Mouse (Mus musculus) macrophage (primary cell): ENCODE data around the gene Adamts20. TPM values are rescaled to one million over a fixed set of nuclear protein-coding genes. Genes with fewer than 3 reads are reported as not detected.
"Not testable (repeated sequence)": the region's sequence is repeated elsewhere in the genome, so short reads cannot be mapped to it uniquely, and the experiment has no call there.

Experiments
- H3K27ac ChIP-seq: fragments of 350-480 bp; formaldehyde crosslinking; 2 replicates; pipeline ENCODE4 v1.9.0; 2021
- H3K36me3 ChIP-seq: fragments of 350-480 bp; formaldehyde crosslinking; 2 replicates; pipeline ENCODE4 v1.9.0; 2021; ENCODE audit errors: inconsistent target
- H3K4me3 ChIP-seq: fragments of 350-480 bp; formaldehyde crosslinking; 2 replicates; pipeline ENCODE4 v1.9.0; 2021; ENCODE audit errors: inconsistent target
- H3K79me2 ChIP-seq: fragments of 350-480 bp; formaldehyde crosslinking; 2 replicates; pipeline ENCODE4 v1.9.0; 2021; ENCODE audit errors: inconsistent target
- WGBS: methylation state at CpG from one replicate; pipeline ENCODE4 v1.1.7; 2026; ENCODE audit warnings: inconsistent platforms; ENCODE audit not compliant: missing documents; 5-methylcytosine and 5-hydroxymethylcytosine counted together
- polyA plus RNA-seq: library from polyadenylated mRNA; stranded (reverse); fragments of 250-400 nt; gene quantifications from 3 replicates; pipeline ENCODE4 v1.2.4, GENCODE M21; 2018; ENCODE audit warnings: inconsistent platforms

Adamts20 gene
- polyA plus RNA-seq, 1 experiment from 2014 or later: not detected

- H3K79me2 ChIP-seq: no peaks in the 10 kb centered on the region
- H3K36me3 ChIP-seq: no peaks in the 10 kb centered on the region
- 73% methylated on average over 6 of the region's 6 CpGs for WGBS
- no peak overlapping the region for H3K4me3 ChIP-seq
- no peak overlapping the region for H3K27ac ChIP-seq
Observed at GRCm38 (mm10) chr15:94420526-94420925, 44.7 kb downstream of the Adamts20 start.

DNA sequence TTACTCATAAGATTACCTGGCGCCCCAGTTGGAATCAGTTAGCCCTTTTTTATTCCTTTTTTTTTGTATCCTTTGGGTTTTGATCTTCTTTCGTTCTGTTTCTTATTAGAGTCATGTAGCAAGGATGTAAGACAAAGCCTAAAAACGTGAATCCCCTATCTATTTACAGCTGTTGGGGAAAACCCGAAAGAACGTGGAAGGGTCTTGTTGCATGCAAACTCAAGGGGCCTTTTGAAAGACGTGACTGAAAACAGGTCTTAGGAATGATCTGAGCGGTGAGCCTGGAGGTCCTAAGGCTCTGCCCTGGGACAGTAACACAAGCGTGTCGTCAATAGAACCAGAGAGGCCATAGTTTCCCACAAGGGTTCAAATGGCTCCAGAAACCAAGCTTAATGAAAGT is 46.1 kb downstream of the Adamts20 start:
- Histone ChIP-seq H3K36me3 (no peaks in the 10 kb centered on the region), H3K4me3 (no peak overlapping the region), H3K79me2 (no peaks in the 10 kb centered on the region), H3K27ac (no peak overlapping the region)
- WGBS: 93% methylated on average over 9 of the region's 9 CpGs

DNA sequence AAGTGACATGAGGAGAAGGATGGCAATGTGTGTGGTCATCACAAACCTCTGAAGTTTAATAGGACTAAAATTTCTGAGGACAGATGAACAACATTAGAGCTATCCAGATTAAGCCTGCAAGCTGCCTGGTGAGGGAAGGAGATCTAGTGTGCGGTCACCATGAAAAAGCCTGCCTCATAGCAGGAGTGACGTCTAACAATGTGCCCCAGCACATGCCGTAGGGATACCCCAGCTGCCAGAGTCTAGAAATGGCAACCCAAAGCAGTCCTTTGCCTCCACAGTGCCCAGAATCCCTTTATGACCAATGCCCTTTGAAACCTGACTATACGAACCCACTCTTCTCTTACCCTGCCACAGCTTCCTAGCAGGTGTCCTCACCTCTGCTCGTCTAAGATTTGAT is 46.8 kb downstream of the Adamts20 start:
- Histone ChIP-seq H3K4me3 (no peak overlapping the region), H3K27ac (no peak overlapping the region), H3K79me2 (no peaks in the 10 kb centered on the region), H3K36me3 (no peaks in the 10 kb centered on the region)
- WGBS: 91% methylated on average over 5 of the region's 5 CpGs

DNA sequence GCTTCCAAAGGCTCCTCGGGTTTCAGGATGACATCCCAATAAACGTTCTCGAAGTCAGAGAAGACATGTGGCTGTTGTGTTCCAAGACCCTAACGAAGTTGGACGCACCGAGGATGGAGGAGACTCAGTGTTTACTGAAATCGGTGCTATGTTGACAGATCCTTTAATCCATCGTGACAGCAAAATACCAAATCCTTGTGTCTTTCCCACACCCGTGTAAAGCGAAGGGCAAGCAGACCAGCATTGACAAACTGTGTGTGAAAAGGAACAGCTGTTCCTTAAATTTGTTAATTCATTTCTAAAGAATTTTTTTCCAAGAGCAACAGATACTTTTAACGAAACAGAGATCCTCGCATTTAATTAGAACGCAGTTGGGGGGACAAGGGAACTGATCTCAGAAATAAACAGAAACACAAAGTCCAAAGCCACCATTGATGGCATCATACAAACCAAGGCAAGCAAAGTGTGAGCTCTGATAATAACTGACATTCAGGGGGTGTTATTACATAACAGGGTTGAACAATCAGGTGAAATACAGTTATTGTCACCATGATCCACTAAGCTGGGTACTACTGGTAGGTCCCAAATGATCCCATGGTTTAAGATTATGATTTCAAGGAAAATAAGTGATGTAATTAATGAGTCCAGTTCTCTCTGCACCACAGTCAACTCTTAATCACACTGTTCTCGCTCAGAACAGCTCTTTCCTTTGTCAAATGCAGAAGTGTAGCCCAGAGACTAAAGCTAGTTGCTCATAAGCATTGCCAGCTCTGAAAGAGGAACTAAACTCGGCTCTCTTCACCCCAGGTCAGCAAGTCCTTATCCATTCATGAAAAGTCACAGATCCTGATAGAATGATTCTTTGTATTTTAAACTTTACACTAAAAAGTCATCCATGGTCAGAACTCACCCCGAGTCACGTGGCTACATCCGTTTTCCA is 47.7 kb downstream of the Adamts20 start:
- 81% methylated on average over 18 of the region's 18 CpGs for WGBS
- no peak overlapping the region for H3K4me3 ChIP-seq
- H3K79me2 ChIP-seq: no peaks in the 10 kb centered on the region
- no peaks in the 10 kb centered on the region for H3K36me3 ChIP-seq
- no peak overlapping the region for H3K27ac ChIP-seq

GRCm38 (mm10) chr15:94409832-94410231 is 55.4 kb downstream of the Adamts20 start:
- 89% methylated on average over 7 of the region's 7 CpGs for WGBS
- no peaks in the 10 kb centered on the region for H3K79me2 ChIP-seq

GRCm38 (mm10) chr15:94406364-94406763 is 58.9 kb downstream of the Adamts20 start:
- Histone ChIP-seq H3K4me3 (no peak overlapping the region), H3K79me2 (no peaks in the 10 kb centered on the region), H3K27ac (no peak overlapping the region), H3K36me3 (no peaks in the 10 kb centered on the region)
- WGBS: 26% methylated on average over 2 of the region's 2 CpGs

More at GRCm38 (mm10) chr15:94409832-94410231, 55.4 kb downstream of the Adamts20 start:
- Histone ChIP-seq H3K4me3 (no peak overlapping the region), H3K27ac (no peak overlapping the region), H3K36me3 (no peaks in the 10 kb centered on the region)

DNA sequence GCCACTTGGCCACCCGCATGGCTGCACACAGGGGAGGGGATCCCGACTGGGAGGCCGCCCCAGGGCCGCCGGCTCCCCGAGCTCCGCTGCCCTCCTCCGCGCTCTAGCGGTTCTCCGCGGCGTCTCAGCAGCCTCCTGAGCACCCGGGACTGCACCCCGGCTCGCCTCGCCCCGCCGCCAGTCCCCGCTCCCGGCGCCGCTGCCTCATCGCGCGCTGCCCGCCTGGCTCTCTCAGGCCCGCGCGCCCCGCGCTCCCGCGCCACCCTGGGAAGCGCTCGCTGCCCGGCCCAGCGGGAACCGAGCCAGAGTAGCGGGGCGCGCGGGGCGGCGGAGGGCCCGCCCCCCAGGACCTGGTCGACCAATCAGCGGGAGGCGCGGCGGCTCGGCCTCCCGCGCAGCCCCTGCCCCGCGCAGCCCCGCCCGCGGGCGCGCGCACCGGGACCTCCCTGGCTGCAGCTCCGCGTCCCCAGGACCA is 61.1 kb downstream of the Adamts20 start:
- H3K4me3 ChIP-seq: no peak overlapping the region
- WGBS: 3% methylated on average over 54 of the region's 65 CpGs

DNA sequence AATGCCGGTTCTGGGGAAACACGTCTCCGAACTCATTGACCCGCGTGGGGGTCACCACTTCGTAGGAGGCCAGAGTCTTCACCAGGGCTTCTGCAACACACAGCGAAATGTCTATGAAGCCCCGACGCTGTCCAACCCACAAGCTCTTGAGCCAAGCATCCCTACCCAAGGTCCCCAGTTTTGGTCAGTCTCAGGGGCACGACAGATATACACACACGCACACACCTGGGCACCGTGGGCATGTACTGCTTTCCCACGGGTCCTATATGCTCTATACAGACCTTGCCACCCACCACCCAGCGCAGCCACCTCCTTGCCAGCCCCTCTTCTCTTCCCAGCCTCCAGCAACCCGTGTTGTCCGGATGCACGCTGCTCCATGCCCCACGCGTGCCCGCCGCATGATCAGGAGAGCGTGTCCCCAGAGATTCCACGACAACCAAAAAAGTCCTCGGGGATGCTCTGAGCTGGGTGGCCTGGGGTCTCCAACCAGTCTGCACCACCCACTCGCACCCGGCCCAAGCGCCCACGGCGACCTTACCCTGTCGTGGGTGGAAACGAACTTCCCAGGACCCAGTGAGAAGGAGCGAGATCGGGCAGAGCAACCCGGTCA is 61.7 kb downstream of the Adamts20 start:
- H3K27ac ChIP-seq: no peak overlapping the region
- 4% methylated on average over 31 of the region's 34 CpGs for WGBS
- H3K36me3 ChIP-seq: no peaks in the 10 kb centered on the region
- no peaks in the 10 kb centered on the region for H3K79me2 ChIP-seq
- H3K4me3 ChIP-seq: no peak overlapping the region

More for the DNA sequence above, 61.1 kb downstream of the Adamts20 start:
- no peaks in the 10 kb centered on the region for H3K79me2 ChIP-seq
- H3K36me3 ChIP-seq: no peaks in the 10 kb centered on the region
- no peak overlapping the region for H3K27ac ChIP-seq

DNA sequence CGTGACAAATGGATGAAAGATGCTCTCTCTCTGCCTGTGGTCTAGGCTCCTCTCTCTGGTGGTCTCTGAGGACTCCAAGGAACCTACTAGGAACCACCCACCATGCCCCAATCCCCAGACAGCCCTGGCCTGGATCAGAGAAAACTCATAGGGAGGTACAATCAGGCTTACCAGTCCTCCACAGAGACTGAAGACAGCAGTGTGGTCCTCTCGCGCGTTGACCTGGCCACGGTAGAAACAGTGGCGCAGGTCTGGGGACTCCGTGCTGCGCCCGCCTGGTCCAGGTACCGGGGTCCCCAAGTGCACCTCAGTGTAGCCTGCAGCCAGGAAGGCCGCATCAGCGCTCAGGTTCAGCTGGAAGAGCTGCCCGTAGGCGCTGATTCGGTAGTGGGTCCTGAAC is 62.2 kb downstream of the Adamts20 start:
- no peaks in the 10 kb centered on the region for H3K36me3 ChIP-seq
- WGBS: 13% methylated on average over 15 of the region's 15 CpGs
- no peak overlapping the region for H3K27ac ChIP-seq
- H3K79me2 ChIP-seq: no peaks in the 10 kb centered on the region
- no peak overlapping the region for H3K4me3 ChIP-seq

DNA sequence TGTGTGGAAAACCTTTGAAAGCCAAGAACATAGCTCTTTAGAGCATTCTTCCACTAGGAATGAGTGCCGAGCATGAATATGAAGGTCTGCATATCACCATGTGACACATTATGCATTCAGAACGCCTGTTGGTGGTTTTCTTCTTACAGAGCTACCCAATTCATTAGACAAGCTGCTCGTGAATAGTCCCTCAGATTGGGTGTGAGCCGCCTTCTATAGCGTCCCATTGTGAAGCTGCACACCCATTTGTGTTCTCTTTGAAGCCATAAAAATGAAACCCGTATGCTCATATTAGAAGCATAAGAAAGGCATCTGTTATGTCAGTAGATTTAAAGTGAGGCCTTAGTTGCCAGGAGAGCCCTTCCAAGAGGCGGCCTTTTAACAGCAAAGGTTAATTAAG is 72.5 kb downstream of the Adamts20 start:
- WGBS: 92% methylated on average over 7 of the region's 7 CpGs
- Histone ChIP-seq H3K36me3 (no peaks in the 10 kb centered on the region), H3K4me3 (no peak overlapping the region), H3K27ac (no peak overlapping the region), H3K79me2 (no peaks in the 10 kb centered on the region)

DNA sequence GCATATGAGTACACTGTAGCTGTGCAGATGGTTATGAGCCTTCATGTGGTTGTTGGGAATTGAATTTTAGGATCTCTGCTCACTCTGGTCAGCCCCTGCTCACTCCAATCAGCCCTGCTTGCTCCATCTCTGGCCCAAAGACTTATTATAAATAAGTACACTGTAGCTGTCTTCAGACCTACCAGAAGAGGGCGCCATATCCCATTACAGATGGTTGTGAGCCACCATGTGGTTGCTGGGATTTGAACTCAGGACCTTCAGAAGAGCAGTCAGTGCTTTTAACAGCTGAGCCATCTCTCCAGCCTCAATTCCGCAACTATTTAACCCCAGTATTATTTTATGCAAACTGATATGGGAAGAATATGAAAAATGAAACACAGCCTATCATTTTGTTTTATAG is 75.1 kb downstream of the Adamts20 start:
- not testable (repeated sequence) for H3K36me3 ChIP-seq, H3K27ac ChIP-seq, H3K4me3 ChIP-seq, H3K79me2 ChIP-seq
- 67% methylated on average over 2 of the region's 2 CpGs for WGBS

- WGBS: 96% methylated on average over 6 of the region's 9 CpGs
Observed at GRCm38 (mm10) chr15:94379425-94379824, 85.8 kb downstream of the Adamts20 start.

GRCm38 (mm10) chr15:94372548-94372947 is 92.7 kb downstream of the Adamts20 start:
- WGBS: 82% methylated on average over 7 of the region's 7 CpGs
- Histone ChIP-seq H3K79me2 (no peaks in the 10 kb centered on the region), H3K36me3 (no peaks in the 10 kb centered on the region), H3K4me3 (no peak overlapping the region), H3K27ac (no peak overlapping the region)

More at GRCm38 (mm10) chr15:94379425-94379824, 85.8 kb downstream of the Adamts20 start:
- no peaks in the 10 kb centered on the region for H3K36me3 ChIP-seq
- H3K27ac ChIP-seq: no peak overlapping the region
- H3K4me3 ChIP-seq: no peak overlapping the region
- H3K79me2 ChIP-seq: no peaks in the 10 kb centered on the region

DNA sequence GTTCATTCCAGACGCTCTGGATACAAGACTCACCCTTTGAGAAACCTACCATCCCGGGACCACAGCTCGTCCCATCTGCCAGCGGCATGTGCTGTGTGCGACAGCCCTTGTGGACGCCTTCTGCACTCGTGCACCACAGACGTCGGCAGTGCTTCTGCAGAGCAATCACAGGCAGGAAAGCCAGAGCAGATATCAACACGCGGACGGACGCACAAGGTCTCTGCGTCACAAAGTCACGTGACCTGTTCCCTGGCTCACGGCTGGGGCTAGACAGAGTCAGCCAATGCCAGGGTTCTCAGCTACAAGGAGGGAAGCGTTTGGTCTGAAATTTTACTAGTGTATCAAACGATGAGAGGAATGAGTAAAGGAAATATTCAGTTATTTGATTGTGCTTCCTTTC is 116.2 kb downstream of the Adamts20 start:
- H3K27ac ChIP-seq: no peak overlapping the region
- no peaks in the 10 kb centered on the region for H3K79me2 ChIP-seq
- H3K36me3 ChIP-seq: no peaks in the 10 kb centered on the region
- H3K4me3 ChIP-seq: no peak overlapping the region
- 94% methylated on average over 18 of the region's 18 CpGs for WGBS

DNA sequence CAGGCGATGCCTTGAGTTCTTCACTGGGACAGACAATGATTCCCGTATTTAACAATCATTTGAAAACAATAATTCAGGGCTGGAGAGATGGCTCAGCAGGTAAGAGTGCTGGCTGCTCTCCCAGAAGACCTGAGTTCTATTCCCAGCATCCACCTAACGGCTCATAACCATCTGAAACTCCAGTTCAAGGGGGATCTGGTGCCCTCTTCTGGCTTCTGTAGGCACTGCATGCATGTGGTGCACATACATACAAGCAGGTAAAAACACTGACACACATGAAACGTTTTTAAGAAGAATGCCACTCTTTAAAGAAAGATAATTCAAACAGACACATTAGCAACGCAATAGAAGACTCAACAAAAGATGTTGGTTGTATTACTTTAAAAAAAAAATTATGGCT is 120.9 kb downstream of the Adamts20 start:
- no peaks in the 10 kb centered on the region for H3K79me2 ChIP-seq
- WGBS: 87% methylated on average over 5 of the region's 5 CpGs
- no peak overlapping the region for H3K27ac ChIP-seq
- H3K36me3 ChIP-seq: no peaks in the 10 kb centered on the region
- no peak overlapping the region for H3K4me3 ChIP-seq
